Mouse (Mus musculus) limb, embryonic 14.5 days (tissue): ENCODE measurements at regions not wholly inside any gene's neighbourhood (a gene's known extent, or its start where the extent isn't known, plus 50 kb on each side); places are given as distances from the start of the nearest gene placed in this dataset.

Source experiments
- ATAC-seq: fragments of 200-750 bp; cut with Nextera tagmentation; 2 replicates; pipeline ENCODE4 v1.8.0; 2017; ENCODE audit warnings: low read depth, moderate number of reproducible peaks, moderate TSS enrichment; ENCODE audit not compliant: low FRiP score
- DNase-seq: peaks from one replicate; pipeline ENCODE4 v3.0.0-alpha.2; 2015; ENCODE audit warnings: low spot score
- H3K27ac ChIP-seq: fragments of 300-500 bp; sonication (generic); replicated peaks from 2 replicates; pipeline ENCODE4 v1.5.1; 2014; ENCODE audit warnings: low read depth, mild to moderate bottlenecking, low read length, moderate library complexity, mixed read lengths
- H3K27me3 ChIP-seq: fragments of 300-500 bp; sonication (generic); 2 replicates; pipeline ENCODE4 v1.6.1; 2014; ENCODE audit warnings: low read length, mixed read lengths; ENCODE audit not compliant: control insufficient read depth, insufficient read depth
- H3K36me3 ChIP-seq: fragments of 300-500 bp; sonication (generic); 2 replicates; pipeline ENCODE4 v1.6.1; 2014; ENCODE audit warnings: mild to moderate bottlenecking, low read length, moderate library complexity, mixed read lengths; ENCODE audit not compliant: control insufficient read depth, insufficient read depth
- H3K4me1 ChIP-seq: fragments of 300-500 bp; sonication (generic); 2 replicates; pipeline ENCODE4 v1.6.1; 2014; ENCODE audit warnings: antibody characterized with exemption, low read length, mixed read lengths; ENCODE audit not compliant: control insufficient read depth, insufficient read depth
- H3K4me2 ChIP-seq: fragments of 300-500 bp; sonication (generic); replicated peaks from 2 replicates; pipeline ENCODE4 v1.6.1; 2014; ENCODE audit warnings: low read depth, mild to moderate bottlenecking, low read length, moderate library complexity; ENCODE audit not compliant: severe bottlenecking
- H3K4me3 ChIP-seq: fragments of 300-500 bp; sonication (generic); replicated peaks from 2 replicates; pipeline ENCODE4 v1.5.1; 2014; ENCODE audit warnings: low read length
- H3K9ac ChIP-seq: fragments of 300-500 bp; sonication (generic); 2 replicates; pipeline ENCODE4 v1.6.1; 2014; ENCODE audit warnings: mild to moderate bottlenecking, low read depth, low read length, moderate library complexity; ENCODE audit not compliant: severe bottlenecking
- H3K9me3 ChIP-seq: fragments of 300-500 bp; sonication (generic); 2 replicates; pipeline ENCODE4 v1.6.1; 2016; ENCODE audit warnings: low read length; ENCODE audit not compliant: control insufficient read depth
- POLR2A ChIP-seq: fragments of 200-500 bp; IDR thresholded peaks from 2 replicates; pipeline ENCODE4 v1.8.0; 2012; ENCODE audit warnings: inconsistent platforms, mild to moderate bottlenecking, moderate library complexity, borderline replicate concordance; ENCODE audit not compliant: insufficient read depth, insufficient read length; ENCODE audit errors: extremely low read depth
- WGBS: fragments of 180-500 bp; shearing (Covaris S2); extraction: QIAGEN DNeasy Blood & Tissue Kit; methylation state at CpG from one replicate; pipeline ENCODE4 v1.1.7; 2014; 5-methylcytosine and 5-hydroxymethylcytosine counted together

DNA sequence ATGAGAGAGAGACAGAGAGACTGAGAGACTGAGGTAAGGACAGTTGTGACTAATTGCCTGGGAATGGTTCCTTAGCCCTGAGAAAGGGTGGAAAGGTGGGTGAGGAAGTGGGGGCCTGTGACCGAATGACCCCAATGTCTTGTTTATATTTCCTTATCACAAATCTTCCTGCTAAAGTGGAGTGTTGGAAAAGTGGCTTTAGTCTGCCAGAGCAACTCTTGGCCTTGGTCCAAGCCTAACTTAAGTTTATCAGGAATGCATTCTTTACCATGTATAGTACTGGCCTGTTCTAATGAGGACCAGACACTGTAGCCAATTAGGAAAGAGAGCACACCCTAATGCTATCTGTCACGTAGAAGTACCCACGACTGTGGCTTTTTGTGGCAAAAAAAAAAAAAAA lies 133.6 kb downstream of the Mterf1b start:
- no peak overlapping the region for H3K27ac ChIP-seq
- H3K27me3 ChIP-seq: no peaks in the 10 kb centered on the region
- no peak overlapping the region for H3K4me3 ChIP-seq
- H3K4me1 ChIP-seq: peaks cover 2% of the 10 kb centered on the region; the same call in 1 of the 2 replicates
- H3K36me3 ChIP-seq: no peaks in the 10 kb centered on the region
- H3K4me2 ChIP-seq: no peak overlapping the region
- DNase-seq (peak; percentile 56), ATAC-seq (no peak)
- H3K9me3 ChIP-seq: no peaks in the 10 kb centered on the region
- TF ChIP-seq POLR2A: no peak
- WGBS: 6% methylated on average over 3 of the region's 3 CpGs
- H3K9ac ChIP-seq: no peak overlapping the region

DNA sequence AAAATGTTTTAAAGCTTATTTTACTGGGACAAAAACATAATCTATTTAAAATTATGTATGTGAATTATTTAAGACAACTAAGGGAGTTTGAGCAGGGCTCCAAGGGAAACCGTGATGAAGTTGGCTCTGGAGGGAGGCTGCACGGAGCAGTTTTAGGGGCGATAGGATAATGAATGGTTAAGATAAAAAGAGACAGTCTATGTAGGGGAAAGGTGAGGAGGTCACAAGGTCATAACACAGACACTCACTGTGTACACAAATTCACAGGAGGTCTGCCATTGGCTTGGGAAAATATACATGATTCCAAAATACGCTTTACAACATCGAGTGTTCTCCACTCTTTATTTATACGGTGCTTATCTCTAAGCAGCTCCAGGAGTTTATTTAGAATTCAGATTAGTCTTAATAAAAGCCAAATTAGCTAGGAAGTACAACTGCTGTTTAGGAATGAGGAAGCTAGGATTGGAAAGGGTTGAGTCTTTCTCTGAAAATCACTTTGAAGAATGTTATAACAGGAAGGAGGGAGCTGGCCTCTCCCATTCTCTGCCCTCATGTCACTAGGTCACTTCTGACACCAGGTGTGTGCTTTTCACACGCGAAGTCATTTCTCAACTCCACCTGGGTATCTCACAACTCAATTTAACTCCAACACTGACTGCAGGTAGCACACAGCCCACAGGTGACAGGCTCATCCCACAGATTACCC lies 134.3 kb downstream of the Mterf1b start:
- no peaks in the 10 kb centered on the region for H3K36me3 ChIP-seq
- no peak for DNase-seq
- no peak overlapping the region for H3K4me3 ChIP-seq
- no peaks in the 10 kb centered on the region for H3K9me3 ChIP-seq
- WGBS: 18% methylated on average over 8 of the region's 8 CpGs
- H3K4me1 ChIP-seq: peaks cover 2% of the 10 kb centered on the region; the same call in 1 of the 2 replicates
- no peak overlapping the region for H3K27ac ChIP-seq
- TF ChIP-seq POLR2A: no peak
- no peak for ATAC-seq
- H3K4me2 ChIP-seq: no peak overlapping the region
- no peaks in the 10 kb centered on the region for H3K27me3 ChIP-seq
- H3K9ac ChIP-seq: no peak overlapping the region

DNA sequence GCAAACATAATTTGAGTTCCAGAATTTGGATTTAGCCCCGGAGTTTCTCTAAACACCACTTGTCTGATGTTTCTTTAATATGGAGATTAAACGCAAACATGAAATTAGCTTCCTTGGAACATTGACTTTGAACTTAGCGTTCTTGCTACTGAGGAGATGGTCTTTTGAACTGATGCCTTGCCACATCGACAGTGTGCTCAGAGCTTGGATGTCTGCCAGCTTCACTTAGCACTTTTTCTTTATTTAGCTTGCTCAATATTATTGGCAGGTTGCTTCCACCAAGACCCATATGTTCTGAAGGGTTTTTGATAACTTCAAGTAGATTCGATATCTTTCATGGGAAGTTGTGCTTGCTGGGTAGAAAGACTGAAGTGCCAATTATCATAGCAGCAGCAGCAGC lies 143.5 kb downstream of the Mterf1b start:
- TF ChIP-seq POLR2A: no peak
- Histone ChIP-seq H3K27me3 (no peaks in the 10 kb centered on the region), H3K9me3 (no peaks in the 10 kb centered on the region), H3K36me3 (no peaks in the 10 kb centered on the region), H3K4me1 (no peaks in the 10 kb centered on the region), H3K4me2 (no peak overlapping the region), H3K27ac (no peak overlapping the region), H3K4me3 (no peak overlapping the region), H3K9ac (no peak overlapping the region)
- DNase-seq (no peak), ATAC-seq (no peak)
- 71% methylated on average over 5 of the region's 5 CpGs for WGBS

GRCm38 (mm10) chr5:4341956-4342355 lies 149.8 kb downstream of the Mterf1b start:
- no peak overlapping the region for H3K27ac ChIP-seq
- no peaks in the 10 kb centered on the region for H3K9me3 ChIP-seq
- no peak overlapping the region for H3K4me3 ChIP-seq
- H3K27me3 ChIP-seq: no peaks in the 10 kb centered on the region
- no peaks in the 10 kb centered on the region for H3K4me1 ChIP-seq
- H3K36me3 ChIP-seq: no peaks in the 10 kb centered on the region
- DNase-seq (no peak), ATAC-seq (no peak)
- no peak overlapping the region for H3K9ac ChIP-seq
- no peak for TF ChIP-seq POLR2A
- WGBS: 30% methylated on average over 6 of the region's 6 CpGs
- H3K4me2 ChIP-seq: no peak overlapping the region

GRCm38 (mm10) chr5:4344458-4344857 lies 152.3 kb downstream of the Mterf1b start:
- no peaks in the 10 kb centered on the region for H3K4me1 ChIP-seq
- H3K27ac ChIP-seq: no peak overlapping the region
- no peak overlapping the region for H3K4me3 ChIP-seq
- H3K36me3 ChIP-seq: no peaks in the 10 kb centered on the region
- no peak overlapping the region for H3K9ac ChIP-seq
- no peaks in the 10 kb centered on the region for H3K9me3 ChIP-seq
- H3K27me3 ChIP-seq: no peaks in the 10 kb centered on the region
- no peak for TF ChIP-seq POLR2A
- no peak for DNase-seq
- no peak overlapping the region for H3K4me2 ChIP-seq
- ATAC-seq: no peak
- 91% methylated on average over 2 of the region's 2 CpGs for WGBS
